Mouse (Mus musculus) CH12.LX (cell line): ENCODE measurements around the gene Gm867. TPM values are rescaled to one million over a fixed set of nuclear protein-coding genes. Genes with fewer than 3 reads are reported as not detected.
A peak's percentile ranks its signal among the peaks of the same experiment; 100 is the strongest.

Source experiments
- DNase-seq: peaks from one replicate; pipeline ENCODE4 v3.0.0-alpha.2; 2013; ENCODE audit errors: extremely low read depth
- H3K27ac ChIP-seq: 2 replicates; pipeline ENCODE4 v1.5.1; 2012; ENCODE audit warnings: low read depth, mild to moderate bottlenecking, control low read depth, moderate library complexity; ENCODE audit not compliant: insufficient read depth
- H3K27me3 ChIP-seq: replicated peaks from 2 replicates; pipeline ENCODE3; 2012; ENCODE audit warnings: inconsistent platforms
- H3K36me3 ChIP-seq, 2 experiments: replicated peaks in 1 of 2; 2 replicates each; pipeline versions ENCODE3 to v1.6.1; 2012; ENCODE audit warnings: inconsistent platforms in 1 of 2, low read length in 1 of 2, mild to moderate bottlenecking in 1 of 2, mixed read lengths in 1 of 2, moderate library complexity in 1 of 2; ENCODE audit not compliant: control insufficient read depth in 1 of 2, insufficient read depth in 1 of 2
- H3K4me1 ChIP-seq, 2 experiments: 2 replicates each; pipeline ENCODE4 v1.6.1; 2012; ENCODE audit warnings: inconsistent platforms in 1 of 2, moderate library complexity in 1 of 2; ENCODE audit not compliant: insufficient read depth in 2 of 2, control insufficient read depth in 1 of 2
- H3K4me2 ChIP-seq: 2 replicates; pipeline ENCODE4 v1.6.1; 2012; ENCODE audit warnings: low read depth, mild to moderate bottlenecking, control low read depth; ENCODE audit not compliant: poor library complexity, insufficient read depth, severe bottlenecking
- H3K4me3 ChIP-seq, 3 experiments: fragments of 150-350 bp in 1 of 3; sonication (generic) in 1 of 3; replicated peaks in 1 of 3; 2 replicates each; pipeline versions ENCODE3 to v1.5.1; 2011 to 2012; ENCODE audit warnings: low read depth in 2 of 3, low read length in 2 of 3, mild to moderate bottlenecking in 2 of 3, moderate library complexity in 2 of 3, control low read depth in 1 of 3, improper control_type of control experiment in 1 of 3, inconsistent platforms in 1 of 3, mixed read lengths in 1 of 3; ENCODE audit not compliant: poor library complexity in 1 of 3
- H3K79me2 ChIP-seq: replicated peaks from 2 replicates; pipeline ENCODE4 v1.6.1; 2012; ENCODE audit warnings: mild to moderate bottlenecking, moderate library complexity; ENCODE audit not compliant: control insufficient read depth, poor library complexity, insufficient read depth, severe bottlenecking; ENCODE audit errors: extremely low read depth
- H3K9ac ChIP-seq: 2 replicates; pipeline ENCODE4 v1.6.1; 2012; ENCODE audit warnings: low read depth, mild to moderate bottlenecking, control low read depth, moderate library complexity; ENCODE audit not compliant: insufficient read depth
- H3K9me3 ChIP-seq: replicated peaks from 2 replicates; pipeline ENCODE3; 2012; ENCODE audit warnings: low read length, inconsistent platforms, mixed read lengths
- CHD2 ChIP-seq: IDR thresholded peaks from 2 replicates; pipeline ENCODE4 v1.6.1; 2011; ENCODE audit warnings: low read length, improper control_type of control experiment
- E2F4 ChIP-seq: IDR thresholded peaks from 2 replicates; pipeline ENCODE4 v1.6.1; 2011; ENCODE audit warnings: low read depth, low read length, improper control_type of control experiment; ENCODE audit not compliant: insufficient replicate concordance
- ELF1 ChIP-seq: IDR thresholded peaks from 2 replicates; pipeline ENCODE4 v1.6.1; 2014; ENCODE audit warnings: low read depth, mild to moderate bottlenecking, inconsistent platforms, low read length, improper control_type of control experiment
- EP300 ChIP-seq: IDR thresholded peaks from 2 replicates; pipeline ENCODE4 v1.6.1; 2011; ENCODE audit warnings: low read length, improper control_type of control experiment
- ETS1 ChIP-seq: conservative IDR thresholded peaks from 2 replicates; pipeline ENCODE4 v1.6.1; 2012; ENCODE audit warnings: low read depth, mild to moderate bottlenecking, inconsistent platforms, low read length, improper control_type of control experiment, moderate library complexity
- HCFC1 ChIP-seq: IDR thresholded peaks from 2 replicates; pipeline ENCODE4 v1.6.1; 2012; ENCODE audit warnings: low read depth, mild to moderate bottlenecking, inconsistent platforms, low read length, improper control_type of control experiment
- JUN ChIP-seq: IDR thresholded peaks from 2 replicates; pipeline ENCODE4 v1.6.1; 2011; ENCODE audit warnings: low read depth, mild to moderate bottlenecking, low read length, improper control_type of control experiment, moderate library complexity; ENCODE audit not compliant: insufficient read depth
- JUND ChIP-seq: conservative IDR thresholded peaks from 2 replicates; pipeline ENCODE4 v1.6.1; 2011; ENCODE audit warnings: low read depth, low read length, improper control_type of control experiment
- MAFK ChIP-seq: IDR thresholded peaks from 2 replicates; pipeline ENCODE4 v1.6.1; 2011; ENCODE audit warnings: low read length, improper control_type of control experiment; ENCODE audit not compliant: insufficient replicate concordance
- MAX ChIP-seq: IDR thresholded peaks from 2 replicates; pipeline ENCODE4 v1.6.1; 2011; ENCODE audit warnings: low read length, improper control_type of control experiment
- MAZ ChIP-seq: IDR thresholded peaks from 2 replicates; pipeline ENCODE4 v1.6.1; 2012; ENCODE audit warnings: low read depth, mild to moderate bottlenecking, inconsistent platforms, low read length, improper control_type of control experiment, moderate library complexity
- MEF2A ChIP-seq: IDR thresholded peaks from 2 replicates; pipeline ENCODE4 v1.6.1; 2014; ENCODE audit warnings: low read depth, mild to moderate bottlenecking, inconsistent platforms, low read length, improper control_type of control experiment, borderline replicate concordance
- MXI1 ChIP-seq: IDR thresholded peaks from 2 replicates; pipeline ENCODE4 v1.6.1; 2011; ENCODE audit warnings: mild to moderate bottlenecking, low read depth, low read length, improper control_type of control experiment
- MYC ChIP-seq: IDR thresholded peaks from 2 replicates; pipeline ENCODE4 v1.6.1; 2011; ENCODE audit warnings: low read depth, mild to moderate bottlenecking, improper control_type of control experiment, low read length
- NELFE ChIP-seq: IDR thresholded peaks from 2 replicates; pipeline ENCODE4 v1.6.1; 2011; ENCODE audit warnings: low read depth, low read length, improper control_type of control experiment
- NRF1 ChIP-seq: IDR thresholded peaks from 2 replicates; pipeline ENCODE4 v1.6.1; 2014; ENCODE audit warnings: low read depth, mild to moderate bottlenecking, inconsistent platforms, low read length, improper control_type of control experiment, moderate library complexity
- PAX5 ChIP-seq: IDR thresholded peaks from 2 replicates; pipeline ENCODE4 v1.6.1; 2012; ENCODE audit warnings: low read length, inconsistent platforms, mixed read lengths
- POLR2A ChIP-seq: IDR thresholded peaks from 2 replicates; pipeline ENCODE4 v1.6.1; 2011; ENCODE audit warnings: low read depth, mild to moderate bottlenecking, improper control_type of control experiment, low read length
- POLR2AphosphoS2 ChIP-seq: IDR thresholded peaks from 2 replicates; pipeline ENCODE4 v1.6.1; 2011; ENCODE audit warnings: low read depth, low read length, improper control_type of control experiment
- RAD21 ChIP-seq: IDR thresholded peaks from 2 replicates; pipeline ENCODE4 v1.6.1; 2011; ENCODE audit warnings: low read depth, mild to moderate bottlenecking, low read length, improper control_type of control experiment, moderate library complexity
- SIN3A ChIP-seq: IDR thresholded peaks from 2 replicates; pipeline ENCODE4 v1.6.1; 2012; ENCODE audit warnings: low read length, improper control_type of control experiment, inconsistent platforms
- SMC3 ChIP-seq: IDR thresholded peaks from 2 replicates; pipeline ENCODE4 v1.6.1; 2011; ENCODE audit warnings: low read depth, low read length, improper control_type of control experiment
- TBP ChIP-seq: conservative IDR thresholded peaks from 2 replicates; pipeline ENCODE4 v1.6.1; 2011; ENCODE audit warnings: low read depth, low read length, improper control_type of control experiment
- TCF12 ChIP-seq: IDR thresholded peaks from 2 replicates; pipeline ENCODE4 v1.6.1; 2014; ENCODE audit warnings: low read depth, mild to moderate bottlenecking, inconsistent platforms, low read length, improper control_type of control experiment
- UBTF ChIP-seq: IDR thresholded peaks from 2 replicates; pipeline ENCODE4 v1.6.1; 2012; ENCODE audit warnings: low read depth, mild to moderate bottlenecking, inconsistent platforms, low read length, improper control_type of control experiment, moderate library complexity
- USF1 ChIP-seq: IDR thresholded peaks from 2 replicates; pipeline ENCODE4 v1.6.1; 2014; ENCODE audit warnings: low read depth, mild to moderate bottlenecking, inconsistent platforms, low read length, improper control_type of control experiment
- ZNF384 ChIP-seq: IDR thresholded peaks from 2 replicates; pipeline ENCODE4 v1.6.1; 2012; ENCODE audit warnings: low read depth, low read length, improper control_type of control experiment, inconsistent platforms
- dilution Hi-C: fragments of 300-500 bp; cut with MboI; formaldehyde crosslinking; loops from 2 replicates; pipeline ENCODE4 v1.14.3; 2020; ENCODE audit warnings: low sequenced_read_pairs; ENCODE audit not compliant: extremely low pct_unique_long_range_greater_than_20kb, extremely low pct_ligation_motif_present
- in situ Hi-C: fragments of 300-500 bp; cut with MboI; formaldehyde crosslinking; loops from 3 replicates; pipeline ENCODE4 v1.14.3; 2019; ENCODE audit warnings: low sequenced_read_pairs, low pct_ligation_motif_present, low pct_unique_long_range_greater_than_20kb, mixed read lengths
- polyA plus RNA-seq: library from polyadenylated mRNA; unstranded; fragments of >175 nt; gene quantifications from 2 replicates; pipeline ENCODE4 v1.2.1, GENCODE M21; 2012; ENCODE audit warnings: low read depth; ENCODE audit not compliant: insufficient read length
- total RNA-seq, 2 experiments: library from RNA; depleted of rRNA; stranded (reverse); fragments of 300-350 nt in 1 of 2; fragments of >200 nt in 1 of 2; gene quantifications; 2 replicates each; pipeline ENCODE4 v1.2.3; 2012 to 2014

The Gm867 gene
- total and polyA plus RNA-seq, 3 experiments = 0.42 to 3.5 TPM; not detected in 1

GRCm38 (mm10) chr10:75975216-75975615, 34.7 kb upstream of the Gm867 start (continued):
- TF ChIP-seq MAX (peak; percentile 61; the same call in 1 of the 2 replicates), MAZ (peak; percentile 36; the same call in 1 of the 2 replicates), MEF2A (peak; percentile 70; the same call in 1 of the 2 replicates), JUN (no peak), E2F4 (peak; percentile 34; the same call in 1 of the 2 replicates), CHD2 (no peak), NELFE (peak; percentile 88; the same call in 1 of the 2 replicates), ELF1 (no peak), MAFK (0 out of 2 replicates have a peak, but pooled peaks have one; percentile 5), EP300 (no peak), UBTF (no peak)

GRCm38 (mm10) chr10:75973846-75974245, 33.4 kb upstream of the Gm867 start:
- no peaks in the 10 kb centered on the region for H3K36me3 ChIP-seq

GRCm38 (mm10) chr10:75954381-75954811, 13.9 kb upstream of the Gm867 start, which contains the start of gene Gm5134:
Gene Gm5134, plus strand, starts transcription at chr10:75954514.
- TF ChIP-seq MEF2A (no peak), POLR2AphosphoS2 (no peak), PAX5 (no peak), ELF1 (peak; percentile 65; the same call in 1 of the 2 replicates), MYC (no peak), NRF1 (no peak), MAZ (0 out of 2 replicates have a peak, but pooled peaks have one; percentile 16), MXI1 (no peak), SIN3A (no peak), SMC3 (no peak), POLR2A (peak; percentile 55; the same call in 1 of the 2 replicates), TCF12 (peak; percentile 39; the same call in 1 of the 2 replicates), HCFC1 (peak; percentile 19), E2F4 (no peak)
- peak within 1 kb of the TSS; percentile 48 for H3K4me2 ChIP-seq
- H3K36me3 ChIP-seq = no peaks in the 10 kb centered on the region
- H3K4me1 ChIP-seq = peaks cover 11 to 20% of the 10 kb centered on the region in 2 experiments
- peak within 1 kb of the TSS; percentile 85 for H3K9ac ChIP-seq
- peak within 1 kb of the TSS; percentile 14; the same call in 1 of the 2 replicates for H3K27ac ChIP-seq
- no peaks in the 10 kb centered on the region for H3K27me3 ChIP-seq
- H3K4me3 ChIP-seq = peak within 1 kb of the TSS in 2 of 3 experiments; percentile 58 to 70
- in situ Hi-C loops = loop anchor here (5.0 to 25.0 kb wide), 3 partner anchors 70 to 367 kb away; partner anchors contain the start of gene Ggt5
- dilution Hi-C loops = no loop called here
- no peaks in the 10 kb centered on the region for H3K79me2 ChIP-seq
- no peak for DNase-seq
- no peaks in the 10 kb centered on the region for H3K9me3 ChIP-seq

More at GRCm38 (mm10) chr10:75973846-75974245, 33.4 kb upstream of the Gm867 start:
- Histone ChIP-seq H3K27me3 (no peaks in the 10 kb centered on the region), H3K4me3 (no peak overlapping the region), H3K9ac (no peak overlapping the region), H3K4me2 (no peak overlapping the region), H3K79me2 (no peaks in the 10 kb centered on the region), H3K4me1 (peaks cover 17 to 36% of the 10 kb centered on the region in 2 experiments), H3K27ac (no peak overlapping the region), H3K9me3 (peaks cover 13% of the 10 kb centered on the region)
- no peak for DNase-seq
- dilution Hi-C loops = no loop called here
- TF ChIP-seq E2F4 = no peak
- TF ChIP-seq ZNF384 = no peak
- TF ChIP-seq TBP = no peak
- TF ChIP-seq EP300 = no peak
- no peak for TF ChIP-seq MAZ
- TF ChIP-seq ELF1 = no peak
- no peak for TF ChIP-seq CHD2
- TF ChIP-seq MYC = no peak
- TF ChIP-seq RAD21 = no peak
- no peak for TF ChIP-seq MEF2A
- TF ChIP-seq ETS1 = no peak
- TF ChIP-seq MAX = no peak
- TF ChIP-seq SIN3A = no peak
- no peak for TF ChIP-seq JUND
- TF ChIP-seq TCF12 = no peak
- no peak for TF ChIP-seq USF1
- in situ Hi-C loops = loop anchor here (10.0 to 25.0 kb wide), 2 partner anchors 141 to 387 kb away; partner anchors contain the start of genes Ggt5 and Slc5a4b
